Mouse (Mus musculus): ENCODE results near the gene Wnt3a. TPM values are rescaled to one million over a fixed set of nuclear protein-coding genes. Genes with fewer than 3 reads are reported as not detected.
A peak's percentile ranks its signal among the peaks of the same experiment; 100 is the strongest.

The Wnt3a gene
- polyA plus RNA-seq (2014; fragmentation: Nextera tagmentation; extraction: Ambion mirVana), result not detected in 2 replicates

GRCm38 (mm10) chr11:59290702-59291303 is at the start of gene Wnt3a:
TSS of gene Wnt3a (minus strand) at chr11:59290752.
- no peak within 1 kb of the TSS for H3K9ac ChIP-seq (ENCODE audit: low read depth, low read length)
- no peak for ATAC-seq (replicated peaks; ENCODE audit: insufficient number of reproducible peaks, low FRiP score, low TSS enrichment)

GRCm38 (mm10) chr11:59338736-59339120 is 48.2 kb upstream of the Wnt3a start:
- no peak for ATAC-seq (replicated peaks; ENCODE audit: insufficient number of reproducible peaks, low FRiP score, low TSS enrichment)
- H3K27ac ChIP-seq (ENCODE audit: low read depth, low read length), result no peak overlapping the region
- peaks cover 5% of the 10 kb centered on the region; the same call in 1 of the 2 replicates for H3K27me3 ChIP-seq (ENCODE audit: control insufficient read depth, insufficient read depth, low read length)
- no peak overlapping the region for H3K4me2 ChIP-seq
- WGBS (ENCODE audit: insufficient replicate concordance), result 85% methylated on average over 2 of the region's 2 CpGs
- H3K4me1 ChIP-seq (ENCODE audit: control insufficient read depth, insufficient read depth, low read length), result peaks cover 6% of the 10 kb centered on the region; the same call in 1 of the 2 replicates
- H3K9me3 ChIP-seq (replicated peaks; ENCODE audit: control insufficient read depth, low read length), result no peaks in the 10 kb centered on the region
- H3K36me3 ChIP-seq (ENCODE audit: control insufficient read depth, insufficient read depth, low read length), result no peaks in the 10 kb centered on the region
- H3K9ac ChIP-seq (ENCODE audit: low read depth, low read length), result no peak overlapping the region
- H3K4me3 ChIP-seq (ENCODE audit: low read depth, low read length), result no peak overlapping the region

More at GRCm38 (mm10) chr11:59290702-59291303, at the start of gene Wnt3a:
- Histone ChIP-seq H3K4me3 (ENCODE audit: low read depth, low read length) (peak within 1 kb of the TSS; percentile 24; the same call in 1 of the 2 replicates), H3K27ac (ENCODE audit: low read depth, low read length) (no peak within 1 kb of the TSS), H3K36me3 (ENCODE audit: control insufficient read depth, insufficient read depth, low read length) (no peaks in the 10 kb centered on the region), H3K4me1 (ENCODE audit: control insufficient read depth, insufficient read depth, low read length) (no peaks in the 10 kb centered on the region), H3K27me3 (ENCODE audit: control insufficient read depth, insufficient read depth, low read length) (peaks cover 87% of the 10 kb centered on the region), H3K4me2 (peak within 1 kb of the TSS; percentile 56), H3K9me3 (replicated peaks; ENCODE audit: control insufficient read depth, low read length) (no peaks in the 10 kb centered on the region)
- 4% methylated on average over 36 of the region's 60 CpGs for WGBS (ENCODE audit: insufficient replicate concordance)

GRCm38 (mm10) chr11:59337955-59338735 is 47.6 kb upstream of the Wnt3a start:
- H3K27ac ChIP-seq (ENCODE audit: low read depth, low read length), result 0 out of 2 replicates have a peak overlapping the region, but pooled peaks have one; percentile 29
- H3K4me3 ChIP-seq (ENCODE audit: low read depth, low read length), result no peak overlapping the region
- H3K36me3 ChIP-seq (ENCODE audit: control insufficient read depth, insufficient read depth, low read length), result no peaks in the 10 kb centered on the region
- H3K4me2 ChIP-seq, result no peak overlapping the region
- no peaks in the 10 kb centered on the region for H3K9me3 ChIP-seq (replicated peaks; ENCODE audit: control insufficient read depth, low read length)
- peaks cover 6% of the 10 kb centered on the region; the same call in 1 of the 2 replicates for H3K4me1 ChIP-seq (ENCODE audit: control insufficient read depth, insufficient read depth, low read length)
- WGBS (ENCODE audit: insufficient replicate concordance), result 49% methylated on average over 13 of the region's 13 CpGs
- H3K27me3 ChIP-seq (ENCODE audit: control insufficient read depth, insufficient read depth, low read length), result peaks cover 5% of the 10 kb centered on the region; the same call in 1 of the 2 replicates
- H3K9ac ChIP-seq (ENCODE audit: low read depth, low read length), result peak overlapping the region; percentile 46; the same call in 1 of the 2 replicates
- no peak for ATAC-seq (replicated peaks; ENCODE audit: insufficient number of reproducible peaks, low FRiP score, low TSS enrichment)

- no peak overlapping the region for H3K4me2 ChIP-seq
- peaks cover 5% of the 10 kb centered on the region; the same call in 1 of the 2 replicates for H3K27me3 ChIP-seq (ENCODE audit: control insufficient read depth, insufficient read depth, low read length)
- no peaks in the 10 kb centered on the region for H3K9me3 ChIP-seq (replicated peaks; ENCODE audit: control insufficient read depth, low read length)
- no peak overlapping the region for H3K4me3 ChIP-seq (ENCODE audit: low read depth, low read length)
- no peak overlapping the region for H3K27ac ChIP-seq (ENCODE audit: low read depth, low read length)
- peaks cover 6% of the 10 kb centered on the region; the same call in 1 of the 2 replicates for H3K4me1 ChIP-seq (ENCODE audit: control insufficient read depth, insufficient read depth, low read length)
- ATAC-seq (replicated peaks; ENCODE audit: insufficient number of reproducible peaks, low FRiP score, low TSS enrichment), result no peak
- H3K36me3 ChIP-seq (ENCODE audit: control insufficient read depth, insufficient read depth, low read length), result no peaks in the 10 kb centered on the region
- WGBS (ENCODE audit: insufficient replicate concordance), result 9% methylated on average over 1 of the region's 1 CpGs
- no peak overlapping the region for H3K9ac ChIP-seq (ENCODE audit: low read depth, low read length)
These were observed 45.8 kb upstream of the Wnt3a start for GRCm38 (mm10) chr11:59336381-59336780.

DNA sequence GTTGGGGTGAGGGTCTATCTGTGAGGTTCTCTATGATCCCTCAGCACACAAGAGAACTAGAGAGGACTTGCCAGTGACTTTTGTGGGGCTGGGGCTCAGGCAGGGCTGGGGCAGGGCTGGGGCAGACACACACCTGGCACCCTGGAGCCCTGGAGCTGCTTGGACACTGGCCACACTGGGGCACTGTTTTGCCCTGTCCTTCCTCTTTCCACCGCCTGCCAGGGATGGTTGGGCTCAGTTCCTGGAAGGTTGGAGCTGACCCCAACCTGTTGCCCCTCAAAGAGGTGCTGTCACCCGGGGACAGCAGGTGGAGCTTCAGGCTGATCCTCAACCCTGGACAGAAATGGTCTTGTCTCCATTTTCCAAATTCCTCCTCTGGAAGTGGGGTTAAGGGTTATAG is 45.4 kb upstream of the Wnt3a start:
- no peak overlapping the region for H3K9ac ChIP-seq (ENCODE audit: low read depth, low read length)
- no peaks in the 10 kb centered on the region for H3K9me3 ChIP-seq (replicated peaks; ENCODE audit: control insufficient read depth, low read length)
- H3K36me3 ChIP-seq (ENCODE audit: control insufficient read depth, insufficient read depth, low read length), result no peaks in the 10 kb centered on the region
- H3K4me1 ChIP-seq (ENCODE audit: control insufficient read depth, insufficient read depth, low read length), result peaks cover 6% of the 10 kb centered on the region; the same call in 1 of the 2 replicates
- H3K27ac ChIP-seq (ENCODE audit: low read depth, low read length), result no peak overlapping the region
- WGBS (ENCODE audit: insufficient replicate concordance), result 33% methylated on average over 2 of the region's 2 CpGs
- ATAC-seq (replicated peaks; ENCODE audit: insufficient number of reproducible peaks, low FRiP score, low TSS enrichment), result no peak
- H3K27me3 ChIP-seq (ENCODE audit: control insufficient read depth, insufficient read depth, low read length), result peaks cover 5% of the 10 kb centered on the region; the same call in 1 of the 2 replicates
- H3K4me2 ChIP-seq, result no peak overlapping the region
- H3K4me3 ChIP-seq (ENCODE audit: low read depth, low read length), result no peak overlapping the region

GRCm38 (mm10) chr11:59335150-59335549 is 44.6 kb upstream of the Wnt3a start:
- ATAC-seq (replicated peaks; ENCODE audit: insufficient number of reproducible peaks, low FRiP score, low TSS enrichment), result no peak
- Histone ChIP-seq H3K27me3 (ENCODE audit: control insufficient read depth, insufficient read depth, low read length) (peaks cover 5% of the 10 kb centered on the region; the same call in 1 of the 2 replicates), H3K4me1 (ENCODE audit: control insufficient read depth, insufficient read depth, low read length) (peaks cover 6% of the 10 kb centered on the region; the same call in 1 of the 2 replicates), H3K9me3 (replicated peaks; ENCODE audit: control insufficient read depth, low read length) (no peaks in the 10 kb centered on the region), H3K27ac (ENCODE audit: low read depth, low read length) (no peak overlapping the region), H3K9ac (ENCODE audit: low read depth, low read length) (no peak overlapping the region), H3K4me3 (ENCODE audit: low read depth, low read length) (no peak overlapping the region), H3K4me2 (no peak overlapping the region), H3K36me3 (ENCODE audit: control insufficient read depth, insufficient read depth, low read length) (no peaks in the 10 kb centered on the region)
- WGBS (ENCODE audit: insufficient replicate concordance), result 69% methylated on average over 4 of the region's 4 CpGs

DNA sequence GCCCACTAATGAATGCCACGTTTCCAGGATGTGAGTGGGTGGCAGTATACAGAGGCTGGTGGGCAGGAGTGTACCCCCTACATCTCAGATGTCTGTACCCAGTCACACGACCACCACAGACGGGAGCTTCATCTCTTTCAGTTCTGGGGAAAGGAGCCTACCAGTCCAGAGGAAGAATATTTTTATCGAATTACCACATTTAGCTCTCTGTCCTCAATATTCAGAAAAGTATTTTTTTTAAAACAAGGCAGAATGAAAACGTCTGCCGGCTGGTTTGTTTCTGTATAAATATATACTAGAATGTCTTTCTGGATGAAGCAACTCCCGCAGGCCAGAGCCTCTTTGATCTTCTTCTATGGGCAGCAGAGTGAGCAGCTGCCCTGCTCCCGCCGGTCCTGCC is 42.4 kb upstream of the Wnt3a start:
- WGBS (ENCODE audit: insufficient replicate concordance), result 63% methylated on average over 9 of the region's 9 CpGs
- H3K27me3 ChIP-seq (ENCODE audit: control insufficient read depth, insufficient read depth, low read length), result peaks cover 5% of the 10 kb centered on the region; the same call in 1 of the 2 replicates
- peaks cover 6% of the 10 kb centered on the region; the same call in 1 of the 2 replicates for H3K4me1 ChIP-seq (ENCODE audit: control insufficient read depth, insufficient read depth, low read length)

GRCm38 (mm10) chr11:59331167-59331869 is 40.8 kb upstream of the Wnt3a start:
- Histone ChIP-seq H3K36me3 (ENCODE audit: control insufficient read depth, insufficient read depth, low read length) (no peaks in the 10 kb centered on the region), H3K9me3 (replicated peaks; ENCODE audit: control insufficient read depth, low read length) (no peaks in the 10 kb centered on the region), H3K4me1 (ENCODE audit: control insufficient read depth, insufficient read depth, low read length) (peaks cover 1% of the 10 kb centered on the region; the same call in 1 of the 2 replicates), H3K4me3 (ENCODE audit: low read depth, low read length) (no peak overlapping the region), H3K27me3 (ENCODE audit: control insufficient read depth, insufficient read depth, low read length) (peaks cover 5% of the 10 kb centered on the region; the same call in 1 of the 2 replicates), H3K9ac (ENCODE audit: low read depth, low read length) (no peak overlapping the region), H3K27ac (ENCODE audit: low read depth, low read length) (no peak overlapping the region), H3K4me2 (no peak overlapping the region)
- 73% methylated on average over 16 of the region's 16 CpGs for WGBS (ENCODE audit: insufficient replicate concordance)
- no peak for ATAC-seq (replicated peaks; ENCODE audit: insufficient number of reproducible peaks, low FRiP score, low TSS enrichment)

More for the DNA sequence above, 42.4 kb upstream of the Wnt3a start:
- no peak overlapping the region for H3K4me3 ChIP-seq (ENCODE audit: low read depth, low read length)
- ATAC-seq (replicated peaks; ENCODE audit: insufficient number of reproducible peaks, low FRiP score, low TSS enrichment), result no peak
- H3K9ac ChIP-seq (ENCODE audit: low read depth, low read length), result no peak overlapping the region
- H3K27ac ChIP-seq (ENCODE audit: low read depth, low read length), result no peak overlapping the region
- no peaks in the 10 kb centered on the region for H3K9me3 ChIP-seq (replicated peaks; ENCODE audit: control insufficient read depth, low read length)
- H3K4me2 ChIP-seq, result no peak overlapping the region
- H3K36me3 ChIP-seq (ENCODE audit: control insufficient read depth, insufficient read depth, low read length), result no peaks in the 10 kb centered on the region

Data from heart, embryonic 11.5 days (tissue).